Mouse (Mus musculus) liver, embryonic 16.5 days (tissue): ENCODE results near the gene Syf2. TPM values are rescaled to one million over a fixed set of nuclear protein-coding genes. Genes with fewer than 3 reads are reported as not detected.

Experiments
- ATAC-seq: fragments of 200-750 bp; cut with Nextera tagmentation; 2 replicates; pipeline ENCODE4 v1.8.0; 2017; ENCODE audit warnings: low read depth, mild to moderate bottlenecking, moderate number of reproducible peaks, moderate library complexity
- H3K27ac ChIP-seq: fragments of 300-500 bp; sonication (generic); 2 replicates; pipeline ENCODE4 v1.5.1; 2014; ENCODE audit warnings: mild to moderate bottlenecking, low read length
- H3K27me3 ChIP-seq: fragments of 300-500 bp; sonication (generic); 2 replicates; pipeline ENCODE4 v1.6.1; 2014; ENCODE audit warnings: low read depth, low read length, mixed read lengths; ENCODE audit not compliant: control insufficient read depth, insufficient read depth
- H3K36me3 ChIP-seq: fragments of 300-500 bp; sonication (generic); 2 replicates; pipeline ENCODE4 v1.6.1; 2014; ENCODE audit warnings: mild to moderate bottlenecking; ENCODE audit not compliant: control insufficient read depth, insufficient read depth
- H3K4me1 ChIP-seq: fragments of 300-500 bp; sonication (generic); 2 replicates; pipeline ENCODE4 v1.6.1; 2014; ENCODE audit warnings: low read depth, low read length, mixed read lengths; ENCODE audit not compliant: control insufficient read depth
- H3K4me2 ChIP-seq: fragments of 300-500 bp; sonication (generic); 2 replicates; pipeline ENCODE4 v1.6.1; 2014; ENCODE audit warnings: low read depth, low read length, mixed read lengths
- H3K4me3 ChIP-seq: fragments of 300-500 bp; sonication (generic); 2 replicates; pipeline ENCODE4 v1.5.1; 2014; ENCODE audit warnings: low read depth, mild to moderate bottlenecking, low read length
- H3K9ac ChIP-seq: fragments of 300-500 bp; sonication (generic); 2 replicates; pipeline ENCODE4 v1.6.1; 2014; ENCODE audit warnings: low read depth, low read length
- H3K9me3 ChIP-seq: fragments of 300-500 bp; sonication (generic); replicated peaks from 2 replicates; pipeline ENCODE4 v1.6.1; 2016; ENCODE audit warnings: low read length; ENCODE audit not compliant: control insufficient read depth
- whole genome bisulfite sequencing: fragments of 180-500 bp; shearing (Covaris S2); extraction: QIAGEN DNeasy Blood & Tissue Kit; methylation state at CpG from one replicate; pipeline ENCODE4 v1.1.7; 2014; ENCODE audit not compliant: insufficient replicate concordance; 5-methylcytosine and 5-hydroxymethylcytosine counted together
- polyA plus RNA-seq: library from polyadenylated mRNA; unstranded; fragments of >200 nt; fragmentation: Nextera tagmentation; extraction: Ambion mirVana; gene quantifications from 2 replicates; pipeline ENCODE4 v1.2.1, GENCODE M21; 2015

Gene Syf2
- polyA plus RNA-seq, 1 experiment from 2014 or later, result 43.9 TPM

GRCm38 (mm10) chr4:134913413-134913812 lies 17.3 kb upstream of the Syf2 start:
- Histone ChIP-seq H3K27ac (no peak overlapping the region), H3K9ac (peak overlapping the region; percentile 96), H3K4me1 (peaks cover 37% of the 10 kb centered on the region), H3K4me3 (peak overlapping the region; percentile 91), H3K27me3 (no peaks in the 10 kb centered on the region), H3K4me2 (peak overlapping the region; percentile 69), H3K36me3 (peaks cover 18% of the 10 kb centered on the region), H3K9me3 (no peaks in the 10 kb centered on the region)
- no peak for ATAC-seq
- WGBS, result 25% methylated on average over 3 of the region's 3 CpGs

GRCm38 (mm10) chr4:134914122-134914863 lies 16.4 kb upstream of the Syf2 start:
- peak overlapping the region; percentile 69 for H3K4me2 ChIP-seq
- H3K27ac ChIP-seq, result peak overlapping the region; percentile 100
- peaks cover 9% of the 10 kb centered on the region for H3K36me3 ChIP-seq
- peak; percentile 76 for ATAC-seq
- peak overlapping the region; percentile 91 for H3K4me3 ChIP-seq
- H3K9ac ChIP-seq, result peak overlapping the region; percentile 96
- peaks cover 44% of the 10 kb centered on the region for H3K4me1 ChIP-seq
- under 1% methylated on average over 43 of the region's 43 CpGs for WGBS
- H3K9me3 ChIP-seq, result no peaks in the 10 kb centered on the region
- no peaks in the 10 kb centered on the region for H3K27me3 ChIP-seq

GRCm38 (mm10) chr4:134914864-134915209 lies 15.9 kb upstream of the Syf2 start, which contains the start of gene Tmem50a:
Gene Tmem50a, minus strand, starts transcription at chr4:134915024.
- Histone ChIP-seq H3K9ac (peak within 1 kb of the TSS; percentile 96), H3K36me3 (peaks cover 5% of the 10 kb centered on the region), H3K4me1 (peaks cover 49% of the 10 kb centered on the region), H3K4me3 (peak within 1 kb of the TSS; percentile 91), H3K9me3 (no peaks in the 10 kb centered on the region), H3K27me3 (no peaks in the 10 kb centered on the region), H3K4me2 (peak within 1 kb of the TSS; percentile 69), H3K27ac (peak within 1 kb of the TSS; percentile 100)
- peak; percentile 93 for ATAC-seq
- 0% methylated on average over 25 of the region's 25 CpGs for WGBS

GRCm38 (mm10) chr4:134915223-134916050 lies 15.3 kb upstream of the Syf2 start:
- Histone ChIP-seq H3K4me1 (peaks cover 54% of the 10 kb centered on the region), H3K9ac (peak overlapping the region; percentile 96), H3K4me3 (peak overlapping the region; percentile 91), H3K9me3 (no peaks in the 10 kb centered on the region), H3K4me2 (peak overlapping the region; percentile 69), H3K36me3 (peaks cover 5% of the 10 kb centered on the region), H3K27me3 (no peaks in the 10 kb centered on the region), H3K27ac (peak overlapping the region; percentile 100)
- ATAC-seq, result no peak
- 60% methylated on average over 14 of the region's 14 CpGs for WGBS

GRCm38 (mm10) chr4:134917194-134917593 lies 13.5 kb upstream of the Syf2 start:
- 15% methylated on average over 3 of the region's 3 CpGs for WGBS
- Histone ChIP-seq H3K9ac (no peak overlapping the region), H3K4me2 (peak overlapping the region; percentile 15; the same call in 1 of the 2 replicates), H3K27me3 (no peaks in the 10 kb centered on the region), H3K4me1 (peaks cover 55% of the 10 kb centered on the region), H3K27ac (peak overlapping the region; percentile 25), H3K9me3 (no peaks in the 10 kb centered on the region), H3K36me3 (no peaks in the 10 kb centered on the region; the same call in 1 of the 2 replicates), H3K4me3 (no peak overlapping the region)
- 0 out of 2 replicates have a peak, but pooled peaks have one; percentile 17 for ATAC-seq

- Histone ChIP-seq H3K4me2 (no peak overlapping the region), H3K27me3 (no peaks in the 10 kb centered on the region), H3K4me1 (peaks cover 53% of the 10 kb centered on the region), H3K36me3 (no peaks in the 10 kb centered on the region), H3K4me3 (no peak overlapping the region), H3K9me3 (no peaks in the 10 kb centered on the region), H3K27ac (peak overlapping the region; percentile 25), H3K9ac (no peak overlapping the region)
- WGBS, result 32% methylated on average over 7 of the region's 7 CpGs
- no peak for ATAC-seq
Observed at GRCm38 (mm10) chr4:134918381-134918780, 12.3 kb upstream of the Syf2 start.

GRCm38 (mm10) chr4:134919733-134920540 lies 10.8 kb upstream of the Syf2 start:
- Histone ChIP-seq H3K9me3 (no peaks in the 10 kb centered on the region), H3K27me3 (no peaks in the 10 kb centered on the region), H3K4me1 (peaks cover 52% of the 10 kb centered on the region), H3K9ac (no peak overlapping the region), H3K36me3 (peaks cover 8% of the 10 kb centered on the region), H3K4me3 (0 out of 2 replicates have a peak overlapping the region, but pooled peaks have one; percentile 11), H3K4me2 (peak overlapping the region; percentile 38), H3K27ac (peak overlapping the region; percentile 49)
- 20% methylated on average over 12 of the region's 12 CpGs for WGBS
- no peak for ATAC-seq

- no peaks in the 10 kb centered on the region for H3K9me3 ChIP-seq
- no peak overlapping the region for H3K9ac ChIP-seq
- ATAC-seq, result no peak
- no peak overlapping the region for H3K4me3 ChIP-seq
- H3K4me2 ChIP-seq, result 0 out of 2 replicates have a peak overlapping the region, but pooled peaks have one; percentile 38
- 89% methylated on average over 6 of the region's 6 CpGs for WGBS
- no peaks in the 10 kb centered on the region for H3K27me3 ChIP-seq
- H3K36me3 ChIP-seq, result peaks cover 14% of the 10 kb centered on the region
- H3K27ac ChIP-seq, result peak overlapping the region; percentile 49
- peaks cover 50% of the 10 kb centered on the region for H3K4me1 ChIP-seq
Observed at GRCm38 (mm10) chr4:134920631-134921030, 10.1 kb upstream of the Syf2 start.
